Mouse (Mus musculus) kidney, adult 9 months (tissue): ENCODE measurements around the gene Jph2.

Experiments used
- DNase-seq: peaks from one replicate; pipeline ENCODE4 v3.0.0; 2022

Jph2 gene

GRCm38 (mm10) chr2:163300069-163301060, 97.4 kb downstream of the Jph2 start:
- peak; percentile 38 for DNase-seq

- DNase-seq: no peak
Measured at GRCm38 (mm10) chr2:163296999-163297630, 100.7 kb downstream of the Jph2 start.

GRCm38 (mm10) chr2:163288881-163289379, 108.9 kb downstream of the Jph2 start:
- peak; percentile 48 for DNase-seq
